Mouse (Mus musculus) cerebellum, adult 2 months (tissue): Measurements from ENCODE around the gene Scd2.

ENCODE experiments used
- CTCF ChIP-seq: fragments of 200-500 bp; IDR thresholded peaks from 2 replicates; pipeline ENCODE4 v1.5.1; 2011; ENCODE audit warnings: low read depth, mild to moderate bottlenecking, control low read depth, low read length, moderate library complexity, borderline replicate concordance; ENCODE audit not compliant: insufficient read depth
- POLR2A ChIP-seq: fragments of 200-500 bp; IDR thresholded peaks from 2 replicates; pipeline ENCODE4 v1.6.1; 2011; ENCODE audit warnings: low read length, control low read depth, borderline replicate concordance; ENCODE audit not compliant: insufficient read depth

- no peak for TF ChIP-seq CTCF
- TF ChIP-seq POLR2A: no peak
Observed at GRCm38 (mm10) chr19:44307915-44308470, 14.5 kb downstream of the Scd2 start.
